Mouse (Mus musculus) G1E (cell line): ENCODE measurements around the gene Zswim5.

ENCODE experiments used
- CTCF ChIP-seq: IDR thresholded peaks from 2 replicates; pipeline ENCODE4 v1.5.1; 2012; ENCODE audit warnings: low read depth, low read length, inconsistent platforms, mixed read lengths
- GATA1 ChIP-seq: IDR thresholded peaks from 2 replicates; pipeline ENCODE4 v1.6.1; 2012; ENCODE audit warnings: borderline replicate concordance, low read length, inconsistent platforms, mixed read lengths
- GATA2 ChIP-seq: IDR thresholded peaks from 2 replicates; pipeline ENCODE4 v1.6.1; 2012; ENCODE audit warnings: low read depth, low read length, inconsistent platforms, borderline replicate concordance

DNA sequence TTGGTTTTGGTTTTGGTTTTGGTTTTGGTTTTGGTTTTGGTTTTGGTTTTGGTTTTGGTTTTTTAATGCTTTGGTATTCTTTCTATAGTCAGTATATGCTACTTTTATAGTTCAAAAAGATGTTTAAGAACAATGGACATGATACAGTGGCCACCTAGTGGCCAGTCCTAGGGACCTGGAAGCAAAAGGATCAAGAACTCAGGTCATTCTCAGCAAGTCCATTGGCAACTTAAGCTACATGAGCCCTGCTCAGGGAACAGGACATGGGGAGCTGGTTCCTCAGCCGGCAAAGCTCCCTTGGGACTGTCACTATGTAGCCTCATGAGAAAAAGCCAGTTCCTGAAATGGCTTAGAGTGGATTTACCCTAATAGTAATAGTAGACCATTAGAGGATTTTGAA lies 74.5 kb downstream of the Zswim5 start:
- TF ChIP-seq CTCF = no peak
- no peak for TF ChIP-seq GATA2
- no peak for TF ChIP-seq GATA1
